Mouse (Mus musculus): ENCODE data around the gene Olig1. TPM values are rescaled to one million over a fixed set of nuclear protein-coding genes. Genes with fewer than 3 reads are reported as not detected.
"Not testable (repeated sequence)": the region's sequence is repeated elsewhere in the genome, so short reads cannot be mapped to it uniquely, and the experiment has no call there.

Olig1 gene
- total RNA-seq, 2 experiments from 2014 or later, result not detected

- no peak for DNase-seq
- intact Hi-C loops (cut with DNase I), result no loop called here
These were observed 36.2 kb upstream of the Olig1 start for GRCm38 (mm10) chr16:91233241-91233944.

DNA sequence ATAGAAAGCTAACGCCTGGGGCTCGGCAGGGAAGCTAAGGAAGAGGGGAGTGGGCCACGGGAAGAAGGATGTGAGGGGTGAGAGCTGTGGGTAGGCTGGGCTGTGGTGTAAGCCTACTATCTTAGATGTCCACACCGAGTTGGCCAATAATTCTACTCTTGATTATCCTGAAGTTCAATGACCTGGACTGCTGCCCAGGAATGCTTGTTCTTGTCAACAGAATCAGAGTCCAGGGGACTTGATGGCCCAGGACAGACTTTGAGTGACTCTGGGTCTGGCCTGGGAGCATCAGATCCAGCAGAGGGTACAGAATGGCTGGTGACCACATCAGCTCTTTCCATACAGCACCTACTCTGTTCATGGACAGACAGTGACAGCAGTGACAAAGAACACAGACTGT is 30.5 kb upstream of the Olig1 start:
- intact Hi-C loops (cut with DNase I), result no loop called here
- no peak for DNase-seq

DNA sequence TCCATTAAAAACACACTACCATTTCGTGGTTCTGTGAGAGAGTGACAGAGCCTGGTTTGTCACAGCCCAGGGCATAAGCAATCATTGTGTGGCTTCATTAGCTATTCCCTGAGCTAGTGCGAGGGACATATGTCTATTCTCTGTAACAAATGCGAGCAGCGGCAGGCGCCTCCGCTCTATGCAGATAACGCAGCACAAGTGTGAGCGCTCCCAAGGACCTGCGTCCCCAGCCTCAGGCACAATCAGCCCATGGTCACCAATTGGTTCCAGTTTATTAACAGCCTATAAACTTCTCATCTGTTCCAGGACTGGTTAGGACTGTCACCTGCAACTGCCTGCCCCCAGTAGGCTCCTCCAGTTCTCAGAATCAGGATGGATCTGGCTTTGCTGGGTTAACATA is 23.3 kb upstream of the Olig1 start:
- DNase-seq, result no peak
- intact Hi-C loops (cut with DNase I), result no loop called here

GRCm38 (mm10) chr16:91255419-91256164 is 14.0 kb upstream of the Olig1 start:
- DNase-seq; intact Hi-C loops (cut with DNase I): not testable (repeated sequence)

DNA sequence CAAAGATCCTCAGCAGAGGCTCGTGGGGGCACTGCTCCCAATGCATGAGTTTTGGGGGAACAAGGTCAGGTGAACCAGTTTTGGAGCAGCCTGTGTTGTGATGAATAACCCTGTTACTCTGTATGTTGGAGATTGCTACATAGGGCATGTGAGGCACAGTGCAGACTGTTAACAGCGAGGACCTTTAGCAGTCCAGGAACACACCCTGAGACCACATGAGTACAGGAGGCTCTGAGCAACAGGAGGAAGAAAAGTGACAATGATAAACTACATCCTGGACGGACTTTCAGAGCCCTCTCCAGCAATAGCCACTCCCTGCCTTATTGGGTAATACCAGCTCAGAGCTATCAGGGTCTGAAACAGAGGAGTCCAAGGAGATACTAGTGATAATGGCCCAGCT is 10.6 kb upstream of the Olig1 start:
- DNase-seq, result no peak
- intact Hi-C loops (cut with DNase I), result no loop called here

GRCm38 (mm10) chr16:91260861-91261260 is 8.7 kb upstream of the Olig1 start:
- DNase-seq, result no peak
- intact Hi-C loops (cut with DNase I), result no loop called here

DNA sequence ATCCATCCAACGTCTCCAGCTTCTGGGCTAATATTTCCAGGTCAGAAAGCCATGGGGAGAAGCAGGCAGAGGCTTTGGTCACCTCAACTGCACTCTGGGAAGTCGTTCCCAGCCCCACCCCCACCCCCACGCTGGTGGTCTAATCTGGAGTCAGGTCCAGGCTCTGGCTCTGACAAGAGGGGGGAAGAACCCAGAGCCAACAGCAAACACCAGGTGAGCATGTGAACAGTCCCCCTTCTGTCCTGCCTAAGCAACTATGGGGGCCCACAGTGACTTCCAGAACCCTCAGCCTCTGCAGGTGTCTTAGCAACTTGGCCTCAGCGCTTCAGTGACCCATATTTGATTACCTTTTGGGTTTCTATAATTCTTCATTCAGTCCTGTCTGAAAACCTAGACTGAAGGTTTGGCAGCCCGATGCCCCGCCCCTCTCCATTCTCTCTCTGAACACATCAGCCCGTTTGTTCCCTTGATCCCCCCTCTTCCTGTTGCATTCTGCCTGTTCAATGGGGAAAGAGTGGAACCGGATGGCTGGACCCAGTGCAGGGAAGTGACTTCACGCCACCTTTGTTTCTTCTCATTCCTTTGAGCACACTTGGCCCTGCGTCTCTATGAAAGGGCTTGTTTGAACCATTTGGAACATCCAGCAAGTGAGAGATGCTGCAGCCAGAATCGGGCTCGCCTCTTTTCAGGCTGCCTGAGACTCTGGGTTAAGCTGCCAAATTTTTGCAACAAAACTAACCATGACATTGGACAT is 6.9 kb upstream of the Olig1 start:
- intact Hi-C loops (cut with DNase I), result no loop called here
- no peak for DNase-seq

GRCm38 (mm10) chr16:91265972-91266371 is 3.6 kb upstream of the Olig1 start:
- intact Hi-C loops (cut with DNase I), result no loop called here
- DNase-seq, result peak in 1 of 2 experiments; percentile 9

- DNase-seq, result no peak
- intact Hi-C loops (cut with DNase I), result no loop called here
These were observed 684 bp upstream of the Olig1 start for GRCm38 (mm10) chr16:91268724-91269452.

DNA sequence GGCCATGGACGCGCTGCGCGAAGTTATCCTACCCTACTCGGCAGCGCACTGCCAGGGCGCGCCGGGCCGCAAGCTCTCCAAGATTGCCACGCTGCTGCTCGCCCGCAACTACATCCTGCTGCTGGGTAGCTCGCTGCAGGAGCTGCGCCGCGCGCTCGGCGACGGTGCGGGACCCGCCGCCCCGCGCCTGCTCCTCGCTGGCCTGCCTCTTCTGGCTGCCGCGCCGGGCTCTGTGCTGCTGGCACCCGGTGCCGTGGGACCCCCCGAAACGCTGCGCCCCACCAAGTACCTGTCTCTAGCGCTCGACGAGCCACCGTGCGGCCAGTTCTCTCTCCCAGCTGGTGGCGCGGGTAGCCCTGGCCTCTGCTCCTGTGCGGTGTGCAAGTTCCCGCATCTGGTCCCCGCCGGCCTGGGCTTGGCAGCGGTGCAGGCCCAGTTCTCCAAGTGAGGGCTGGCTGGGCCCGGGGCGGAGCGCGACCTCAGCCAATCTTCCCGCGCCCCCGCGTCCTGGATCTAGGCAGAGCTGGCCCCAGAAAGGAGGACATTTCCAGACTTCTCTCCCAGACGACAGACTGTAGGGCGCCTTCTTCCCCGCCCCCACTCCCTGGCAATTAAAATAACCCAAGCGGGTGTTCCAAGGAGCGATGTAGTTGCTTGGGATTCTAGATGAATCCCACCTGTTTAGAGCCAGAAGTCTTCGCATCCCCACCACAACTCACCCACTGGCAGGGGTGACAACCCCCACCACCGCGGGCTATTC is 820 bp downstream of the Olig1 start:
- intact Hi-C loops (cut with DNase I), result no loop called here
- no peak for DNase-seq

DNA sequence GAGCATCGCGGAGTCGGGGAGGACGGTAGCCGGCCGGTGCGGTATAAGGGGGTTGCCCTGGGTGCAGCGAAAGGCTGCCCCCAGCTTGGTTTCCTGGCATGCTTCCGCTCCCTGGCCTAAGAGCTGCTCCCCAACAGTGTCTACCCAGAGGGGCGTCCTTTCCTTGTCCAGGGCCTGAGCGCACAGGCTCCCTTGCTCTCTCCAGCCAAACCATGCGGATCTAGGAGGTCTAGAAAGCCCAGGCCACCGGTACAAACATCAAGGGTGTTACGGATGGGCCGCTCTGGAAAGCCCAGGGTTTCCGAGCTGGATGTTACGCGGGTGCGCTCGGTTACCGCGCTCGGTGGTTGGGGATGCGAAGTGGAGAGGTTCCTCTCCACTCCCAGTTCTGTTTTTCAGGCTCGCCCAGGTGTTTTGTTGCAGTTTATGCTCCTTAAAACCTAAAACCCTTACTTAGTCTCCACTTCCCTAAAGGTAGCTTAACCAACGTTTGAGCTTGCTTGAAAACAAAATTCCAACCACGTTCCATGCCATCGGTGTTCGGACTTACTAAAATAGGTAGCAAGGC is 1.5 kb downstream of the Olig1 start:
- intact Hi-C loops (cut with DNase I), result no loop called here
- DNase-seq, result no peak

- intact Hi-C loops (cut with DNase I), result no loop called here
- no peak for DNase-seq
These were observed 2.1 kb downstream of the Olig1 start for GRCm38 (mm10) chr16:91271634-91272033.

GRCm38 (mm10) chr16:91280516-91280915 is 10.9 kb downstream of the Olig1 start:
- intact Hi-C loops (cut with DNase I), result no loop called here
- no peak for DNase-seq

DNA sequence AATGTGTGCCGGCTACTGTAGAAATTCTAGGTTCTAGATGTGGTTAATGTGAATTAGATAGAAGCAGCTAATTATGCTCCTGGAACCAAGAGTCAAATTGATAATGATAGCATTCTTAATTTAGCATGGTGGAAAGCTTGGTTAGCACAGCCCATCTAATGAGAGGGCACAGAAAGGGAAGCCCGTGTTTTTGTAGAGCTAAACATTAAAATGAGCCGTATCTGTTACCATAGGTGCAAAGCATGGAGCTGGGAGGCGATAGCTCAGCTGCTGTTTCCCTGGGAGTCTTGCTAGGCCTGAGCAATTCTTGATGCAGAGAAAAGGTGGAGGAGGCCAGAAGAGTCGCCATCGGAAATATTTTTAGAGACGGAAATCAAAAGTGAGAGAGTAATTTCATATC is 22.5 kb downstream of the Olig1 start:
- intact Hi-C loops (cut with DNase I), result no loop called here
- DNase-seq, result no peak

- DNase-seq, result no peak
- intact Hi-C loops (cut with DNase I), result no loop called here
These were observed 23.3 kb downstream of the Olig1 start for GRCm38 (mm10) chr16:91292719-91293333.

DNA sequence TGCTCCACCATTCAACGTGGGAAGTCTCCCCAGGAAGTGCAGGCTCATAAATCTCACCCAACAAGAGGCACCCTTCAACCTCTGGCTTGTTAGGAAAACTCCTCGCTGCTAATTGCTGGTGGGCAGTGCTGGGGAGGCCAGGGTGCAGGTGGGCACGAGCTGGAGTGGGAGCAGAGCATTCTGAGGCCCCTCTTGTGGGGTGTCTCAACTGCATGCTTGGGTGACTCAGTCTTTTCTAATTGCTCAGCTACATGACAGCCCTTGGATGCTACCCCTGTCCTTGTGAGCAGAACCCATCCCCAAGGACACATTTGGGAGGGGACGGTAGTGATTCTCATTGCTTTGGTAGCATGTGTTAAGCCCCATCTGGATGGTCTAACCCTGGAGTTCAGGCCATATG is 28.2 kb downstream of the Olig1 start:
- intact Hi-C loops (cut with DNase I), result no loop called here
- DNase-seq, result no peak

GRCm38 (mm10) chr16:91299412-91299811 is 29.8 kb downstream of the Olig1 start:
- no peak for DNase-seq

DNA sequence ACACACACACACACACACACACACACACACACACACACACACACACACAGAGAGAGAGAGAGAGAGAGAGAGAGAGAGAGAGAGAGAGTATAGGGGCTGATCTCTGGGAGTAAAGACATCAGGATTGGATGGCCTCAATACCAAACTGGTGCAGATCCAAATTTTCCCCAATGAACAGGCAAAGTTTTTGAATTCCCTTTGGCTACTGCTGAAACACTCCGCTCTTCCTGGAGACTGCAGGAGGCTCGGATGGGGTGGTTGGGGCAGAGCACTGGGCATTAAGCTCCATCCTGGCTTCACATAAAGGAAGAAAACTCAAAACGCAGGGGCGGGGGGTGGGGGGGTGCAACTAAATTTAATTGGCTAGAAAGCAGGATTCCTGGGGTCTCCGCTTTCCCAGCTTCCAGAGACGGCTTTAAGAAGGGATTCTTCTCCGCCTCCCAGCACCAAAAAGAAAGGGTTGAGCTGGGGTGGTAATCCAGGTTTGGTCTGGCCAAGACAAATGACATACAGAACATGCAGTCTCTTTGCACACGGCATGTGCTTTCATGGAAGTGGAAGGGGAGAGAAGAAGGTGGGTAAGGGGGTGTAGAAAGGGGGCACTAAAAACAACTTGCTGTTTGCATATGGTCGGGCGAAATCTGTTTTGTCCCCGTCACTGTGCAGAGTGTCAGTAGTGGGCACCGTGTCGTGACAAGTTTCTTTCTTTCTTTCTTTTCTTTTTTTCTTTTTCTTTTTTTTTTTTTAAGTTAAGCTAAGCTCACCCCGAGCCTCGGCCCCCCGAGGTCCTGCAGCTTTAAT is 31.3 kb downstream of the Olig1 start:
- DNase-seq, result no peak
- intact Hi-C loops (cut with DNase I), result no loop called here

More at GRCm38 (mm10) chr16:91299412-91299811, 29.8 kb downstream of the Olig1 start:
- intact Hi-C loops (cut with DNase I), result no loop called here

Data from heart, postnatal 14 days (tissue).